Mouse (Mus musculus) megakaryocyte-erythroid progenitor cell, adult 5 weeks (primary cell): ENCODE data around the gene Sema5a. TPM values are rescaled to one million over a fixed set of nuclear protein-coding genes. Genes with fewer than 3 reads are reported as not detected.

Experiments used
- polyA plus RNA-seq: library from polyadenylated mRNA; stranded (reverse); fragments of >175 nt; gene quantifications from 2 replicates; pipeline ENCODE4 v1.2.3, GENCODE M21; 2012

The Sema5a gene
- polyA plus RNA-seq: 0.15 TPM in 1 of 2 replicates, not detected in the other

GRCm38 (mm10) chr15:32244344-32244955 is at the start of gene Sema5a:
TSS of gene Sema5a (plus strand) at chr15:32244810.

Other genes with a start within 250 kb of the Sema5a start
- not detected in 2 replicates for gene Tas2r119, start 67.5 kb upstream of the Sema5a start, polyA plus RNA-seq